In genomic region chr13:101763676-101764075, GRCm38 (mm10) we compare ENCODE assay signal across 10 mouse cellular contexts. TPM values are rescaled to one million over a fixed set of nuclear protein-coding genes. Genes with fewer than 3 reads are reported as not detected.
DNase-seq lines count a peak whose midpoint lies in the region; ATAC-seq and TF ChIP-seq lines count a peak whose summit lies in the region.
"Had no signal": no experiment of that assay in that cellular context is flagged by ENCODE, and none has a peak within 500 bp of the region (broad histone marks: within the 10 kb centered on the region; RNA-seq: fewer than 3 reads in every experiment).

No protein-coding gene starts in this region.

- H3K27me3 ChIP-seq in forebrain, embryonic 16.5 days (replicated peaks; ENCODE audit: control insufficient read depth, insufficient read depth, low read length): no peaks in the 10 kb centered on the region
- no peaks in the 10 kb centered on the region for H3K27me3 ChIP-seq in forebrain, embryonic 11.5 days (ENCODE audit: control insufficient read depth, insufficient read depth, low read length)
- H3K27me3 ChIP-seq in liver, adult 2 months (ENCODE audit: control insufficient read depth, insufficient read depth, low read length): no peaks in the 10 kb centered on the region
- H3K27me3 ChIP-seq in intestine, embryonic 15.5 days (replicated peaks): no peaks in the 10 kb centered on the region
- H3K27me3 ChIP-seq in neural tube, embryonic 15.5 days (replicated peaks): no peaks in the 10 kb centered on the region
- H3K27me3 ChIP-seq: limb, embryonic 12.5 days had no signal

- WGBS in forebrain, embryonic 16.5 days: 82% methylated on average over 9 of the region's 9 CpGs
- 88% methylated on average over 9 of the region's 9 CpGs for WGBS in forebrain, embryonic 11.5 days
- 30% methylated on average over 9 of the region's 9 CpGs for WGBS in liver, adult 2 months
- 72% methylated on average over 9 of the region's 9 CpGs for WGBS in intestine, embryonic 15.5 days
- 54% methylated on average over 9 of the region's 9 CpGs for WGBS in neural tube, embryonic 15.5 days

- DNase-seq in forebrain, embryonic 11.5 days (ENCODE audit: low spot score): no peak
- DNase-seq in liver, adult 2 months (ENCODE audit: extremely low read depth, low read depth, low spot score): peak; percentile 65
- no peak for DNase-seq in liver
- no peak for DNase-seq in adrenal gland, postnatal 36 days
- no peak for DNase-seq in layer of hippocampus, adult 18-20 months (ENCODE audit: low spot score in 2 of 2)
- DNase-seq: gastrocnemius, postnatal 10 days had no signal

- no peak overlapping the region for H3K9ac ChIP-seq in forebrain, embryonic 16.5 days (replicated peaks; ENCODE audit: low read depth, low read length)
- no peak overlapping the region for H3K9ac ChIP-seq in forebrain, embryonic 11.5 days (ENCODE audit: low read length)
- peak overlapping the region; percentile 77 for H3K9ac ChIP-seq in liver, adult 2 months (ENCODE audit: low read depth, low read length)
- H3K9ac ChIP-seq in intestine, embryonic 15.5 days: no peak overlapping the region
- H3K9ac ChIP-seq in neural tube, embryonic 15.5 days (replicated peaks): no peak overlapping the region
- H3K9ac ChIP-seq: limb, embryonic 12.5 days had no signal

- no peaks in the 10 kb centered on the region for H3K9me3 ChIP-seq in forebrain, embryonic 16.5 days (ENCODE audit: control insufficient read depth, low read length)
- no peaks in the 10 kb centered on the region for H3K9me3 ChIP-seq in forebrain, embryonic 11.5 days (ENCODE audit: control insufficient read depth, low read length)
- no peaks in the 10 kb centered on the region for H3K9me3 ChIP-seq in intestine, embryonic 15.5 days
- no peaks in the 10 kb centered on the region for H3K9me3 ChIP-seq in neural tube, embryonic 15.5 days (replicated peaks)
- H3K9me3 ChIP-seq: limb, embryonic 12.5 days had no signal

- peak overlapping the region; percentile 34 for H3K4me2 ChIP-seq in forebrain, embryonic 16.5 days (ENCODE audit: low read length)
- no peak overlapping the region for H3K4me2 ChIP-seq in forebrain, embryonic 11.5 days (ENCODE audit: low read depth, low read length, severe bottlenecking)
- peak overlapping the region; percentile 50 for H3K4me2 ChIP-seq in intestine, embryonic 15.5 days (replicated peaks)
- peak overlapping the region; percentile 37 for H3K4me2 ChIP-seq in neural tube, embryonic 15.5 days

- H3K4me1 ChIP-seq in forebrain, embryonic 16.5 days (replicated peaks; ENCODE audit: control insufficient read depth, insufficient read depth, low read length): peaks cover 50% of the 10 kb centered on the region
- H3K4me1 ChIP-seq in forebrain, embryonic 11.5 days (replicated peaks; ENCODE audit: control insufficient read depth, insufficient read depth, low read length): peaks cover 16% of the 10 kb centered on the region
- peaks cover 43% of the 10 kb centered on the region for H3K4me1 ChIP-seq in liver, adult 2 months (ENCODE audit: control insufficient read depth, insufficient read depth, low read length)
- peaks cover 55% of the 10 kb centered on the region for H3K4me1 ChIP-seq in intestine, embryonic 15.5 days (replicated peaks)
- H3K4me1 ChIP-seq in neural tube, embryonic 15.5 days: peaks cover 71% of the 10 kb centered on the region

- no peak for TF ChIP-seq CTCF in liver, adult 2 months (IDR thresholded peaks at IDR 0.05; ENCODE audit: low read depth, low read length)

- no peak overlapping the region for H3K27ac ChIP-seq in forebrain, embryonic 16.5 days (ENCODE audit: low read length)
- no peak overlapping the region for H3K27ac ChIP-seq in forebrain, embryonic 11.5 days (ENCODE audit: low read depth, low read length)
- peak overlapping the region; percentile 91 for H3K27ac ChIP-seq in liver, adult 2 months (replicated peaks; ENCODE audit: insufficient read depth, low read depth, low read length)
- H3K27ac ChIP-seq in intestine, embryonic 15.5 days: peak overlapping the region; percentile 49
- no peak overlapping the region for H3K27ac ChIP-seq in neural tube, embryonic 15.5 days (replicated peaks)
- H3K27ac ChIP-seq: limb, embryonic 12.5 days had no signal

- no peaks in the 10 kb centered on the region for H3K36me3 ChIP-seq in forebrain, embryonic 16.5 days (ENCODE audit: control insufficient read depth, insufficient read depth)
- H3K36me3 ChIP-seq in forebrain, embryonic 11.5 days (ENCODE audit: control insufficient read depth, insufficient read depth, low read length): no peaks in the 10 kb centered on the region
- H3K36me3 ChIP-seq in liver, adult 2 months (ENCODE audit: control insufficient read depth, insufficient read depth, low read length): peaks cover under 1% of the 10 kb centered on the region; the same call in 1 of the 2 replicates
- no peaks in the 10 kb centered on the region for H3K36me3 ChIP-seq in intestine, embryonic 15.5 days
- H3K36me3 ChIP-seq in neural tube, embryonic 15.5 days: no peaks in the 10 kb centered on the region
- H3K36me3 ChIP-seq: limb, embryonic 12.5 days had no signal

- H3K4me3 ChIP-seq in forebrain, embryonic 16.5 days (replicated peaks; ENCODE audit: low read length): no peak overlapping the region
- no peak overlapping the region for H3K4me3 ChIP-seq in forebrain, embryonic 11.5 days (ENCODE audit: low read depth, low read length)
- peak overlapping the region; percentile 44 for H3K4me3 ChIP-seq in liver, adult 2 months (ENCODE audit: insufficient read depth, low read depth, low read length)
- no peak overlapping the region for H3K4me3 ChIP-seq in intestine, embryonic 15.5 days (replicated peaks)
- peak overlapping the region; percentile 1 for H3K4me3 ChIP-seq in neural tube, embryonic 15.5 days (replicated peaks)
- H3K4me3 ChIP-seq: limb, embryonic 12.5 days had no signal

- no peak for TF ChIP-seq POLR2A in liver, adult 2 months (IDR thresholded peaks at IDR 0.05; ENCODE audit: extremely low read depth, insufficient read depth, low read length)

- H3K79me2 ChIP-seq in liver, adult 2 months (ENCODE audit: control insufficient read depth, insufficient read depth, low read length): peaks cover 59% of the 10 kb centered on the region

- no peak for ATAC-seq in forebrain, embryonic 16.5 days
- no peak for ATAC-seq in forebrain, embryonic 11.5 days (replicated peaks; ENCODE audit: low FRiP score)
- no peak for ATAC-seq in intestine, embryonic 15.5 days
- ATAC-seq in neural tube, embryonic 15.5 days (ENCODE audit: low FRiP score): no peak

RNA-seq across cellular contexts. Expression of gene Pik3r1, which starts 4.3 kb away (rescaled TPM):
- polyA plus RNA-seq in forebrain, embryonic 16.5 days (2015; fragmentation: Nextera tagmentation; extraction: Ambion mirVana): 36.4 and 42.7 TPM in 2 replicates
- 16.5 and 18.3 TPM in 2 replicates for polyA plus RNA-seq in forebrain, embryonic 11.5 days (2014; fragmentation: Nextera tagmentation; extraction: Ambion mirVana)
- 35.5 and 38.4 TPM in 2 replicates for total RNA-seq in liver, adult 2 months (2014; rRNA removed)
- polyA plus RNA-seq in liver, adult 2 months (2012; rRNA removed): 11.9 and 12.2 TPM in 2 replicates
- 29.6 and 30.8 TPM in 2 replicates for polyA plus RNA-seq in intestine, embryonic 15.5 days (2015; fragmentation: Nextera tagmentation; extraction: Ambion mirVana)
- 63.0 and 65.5 TPM in 2 replicates for polyA plus RNA-seq in neural tube, embryonic 15.5 days (2015; fragmentation: Nextera tagmentation; extraction: Ambion mirVana)
- total RNA-seq in adrenal gland, postnatal 36 days (2021): 100 to 1,000 TPM in 1 of 2 experiments, 10 to 100 TPM in 1; 86.3 to 152 TPM
- 10 to 100 TPM; 80.2 to 89.3 TPM for total RNA-seq in layer of hippocampus, adult 18-20 months (2021)

Comparison
In these comparisons a context has a peak if more than half of its experiments do, and no peak if none do; other contexts are left out.
1. H3K27ac ChIP-seq: peak in liver, adult 2 months (single experiment) and intestine, embryonic 15.5 days (single experiment); none in forebrain, embryonic 16.5 days (single experiment), forebrain, embryonic 11.5 days (single experiment) and neural tube, embryonic 15.5 days (single experiment).
2. H3K4me3 ChIP-seq: peak in liver, adult 2 months (single experiment) and neural tube, embryonic 15.5 days (single experiment); none in forebrain, embryonic 16.5 days (single experiment), forebrain, embryonic 11.5 days (single experiment) and intestine, embryonic 15.5 days (single experiment).